Mouse (Mus musculus): ENCODE results near the gene Tgfb1i1. TPM values are rescaled to one million over a fixed set of nuclear protein-coding genes. Genes with fewer than 3 reads are reported as not detected.

Tgfb1i1 gene
- total RNA-seq, 2 experiments from 2014 or later = 1.3 to 2.2 TPM

- peak; percentile 72 for ATAC-seq (replicated peaks; ENCODE audit: low FRiP score, low TSS enrichment, poor library complexity, severe bottlenecking)
These were observed 35.2 kb downstream of the Tgfb1i1 start for GRCm38 (mm10) chr7:128281765-128282164.

GRCm38 (mm10) chr7:128282532-128283244 is 36.1 kb downstream of the Tgfb1i1 start:
- no peak for ATAC-seq (replicated peaks; ENCODE audit: low FRiP score, low TSS enrichment, poor library complexity, severe bottlenecking)

- ATAC-seq (replicated peaks; ENCODE audit: low FRiP score, low TSS enrichment, poor library complexity, severe bottlenecking) = no peak
These were observed 37.4 kb downstream of the Tgfb1i1 start for GRCm38 (mm10) chr7:128284047-128284446.

GRCm38 (mm10) chr7:128285060-128285459 is 38.4 kb downstream of the Tgfb1i1 start:
- ATAC-seq (replicated peaks; ENCODE audit: low FRiP score, low TSS enrichment, poor library complexity, severe bottlenecking) = no peak

GRCm38 (mm10) chr7:128288923-128289544 is 42.4 kb downstream of the Tgfb1i1 start:
- peak; percentile 94 for ATAC-seq (replicated peaks; ENCODE audit: low FRiP score, low TSS enrichment, poor library complexity, severe bottlenecking)

- ATAC-seq (replicated peaks; ENCODE audit: low FRiP score, low TSS enrichment, poor library complexity, severe bottlenecking) = no peak
These were observed 48.2 kb downstream of the Tgfb1i1 start for GRCm38 (mm10) chr7:128294785-128295184.

- peak; percentile 13; the same call in 1 of the 2 replicates for ATAC-seq (replicated peaks; ENCODE audit: low FRiP score, low TSS enrichment, poor library complexity, severe bottlenecking)
These were observed 49.9 kb downstream of the Tgfb1i1 start for GRCm38 (mm10) chr7:128296514-128296913.

- peak; percentile 32; the same call in 1 of the 2 replicates for ATAC-seq (replicated peaks; ENCODE audit: low FRiP score, low TSS enrichment, poor library complexity, severe bottlenecking)
These were observed 50.6 kb downstream of the Tgfb1i1 start for GRCm38 (mm10) chr7:128297291-128297616.

GRCm38 (mm10) chr7:128297617-128298480 is 51.2 kb downstream of the Tgfb1i1 start, which contains the start of gene BC017158:
Gene BC017158, minus strand, starts transcription at chr7:128298170.
- ATAC-seq (replicated peaks; ENCODE audit: low FRiP score, low TSS enrichment, poor library complexity, severe bottlenecking) = peak; percentile 59

GRCm38 (mm10) chr7:128298481-128299342 is 52.1 kb downstream of the Tgfb1i1 start:
- ATAC-seq (replicated peaks; ENCODE audit: low FRiP score, low TSS enrichment, poor library complexity, severe bottlenecking) = no peak

GRCm38 (mm10) chr7:128300952-128301351 is 54.3 kb downstream of the Tgfb1i1 start:
- no peak for ATAC-seq (replicated peaks; ENCODE audit: low FRiP score, low TSS enrichment, poor library complexity, severe bottlenecking)

GRCm38 (mm10) chr7:128302151-128302550 is 55.5 kb downstream of the Tgfb1i1 start:
- ATAC-seq (replicated peaks; ENCODE audit: low FRiP score, low TSS enrichment, poor library complexity, severe bottlenecking) = no peak

GRCm38 (mm10) chr7:128304198-128304597 is 57.6 kb downstream of the Tgfb1i1 start:
- ATAC-seq (replicated peaks; ENCODE audit: low FRiP score, low TSS enrichment, poor library complexity, severe bottlenecking) = no peak

GRCm38 (mm10) chr7:128304907-128305306 is 58.3 kb downstream of the Tgfb1i1 start:
- peak; percentile 66; the same call in 1 of the 2 replicates for ATAC-seq (replicated peaks; ENCODE audit: low FRiP score, low TSS enrichment, poor library complexity, severe bottlenecking)

Other genes with a start within 250 kb of the Tgfb1i1 start
- not detected in 2 replicates for gene Trim72, start 242.9 kb upstream of the Tgfb1i1 start, total RNA-seq (2014; fragmentation: Nextera tagmentation)
- gene Trim72, start 242.9 kb upstream of the Tgfb1i1 start, total RNA-seq (2017) = 0.52 TPM in 1 of 2 replicates, not detected in the other
- gene Itgam, start 184.2 kb upstream of the Tgfb1i1 start, total RNA-seq (2014; fragmentation: Nextera tagmentation) = 3.2 TPM in 1 of 2 replicates, not detected in the other
- 0.95 and 2.3 TPM in 2 replicates for gene Itgam, start 184.2 kb upstream of the Tgfb1i1 start, total RNA-seq (2017)
- not detected in 2 replicates for gene Gm49368, start 184.1 kb upstream of the Tgfb1i1 start, total RNA-seq (2014; fragmentation: Nextera tagmentation)
- gene Gm49368, start 184.1 kb upstream of the Tgfb1i1 start, total RNA-seq (2017) = not detected in 2 replicates
- 0.92 TPM in 1 of 2 replicates, not detected in the other for gene Itgax, start 117.3 kb upstream of the Tgfb1i1 start, total RNA-seq (2014; fragmentation: Nextera tagmentation)
- gene Itgax, start 117.3 kb upstream of the Tgfb1i1 start, total RNA-seq (2017) = 0.46 and 2.7 TPM in 2 replicates
- 0.11 TPM in 1 of 2 replicates, not detected in the other for gene Itgad, start 92.4 kb upstream of the Tgfb1i1 start, total RNA-seq (2014; fragmentation: Nextera tagmentation)
- gene Itgad, start 92.4 kb upstream of the Tgfb1i1 start, total RNA-seq (2017) = not detected in 2 replicates
- gene Cox6a2, start 40.4 kb upstream of the Tgfb1i1 start, total RNA-seq (2014; fragmentation: Nextera tagmentation) = 2.8 TPM in 1 of 2 replicates, not detected in the other
- not detected in 2 replicates for gene Cox6a2, start 40.4 kb upstream of the Tgfb1i1 start, total RNA-seq (2017)
- 15.3 and 18.1 TPM in 2 replicates for gene Armc5, start 9.5 kb upstream of the Tgfb1i1 start, total RNA-seq (2014; fragmentation: Nextera tagmentation)
- 9.2 and 9.8 TPM in 2 replicates for gene Armc5, start 9.5 kb upstream of the Tgfb1i1 start, total RNA-seq (2017)
- 2.1 and 3.8 TPM in 2 replicates for gene 9130023H24Rik, start 8.8 kb upstream of the Tgfb1i1 start, total RNA-seq (2014; fragmentation: Nextera tagmentation)
- gene 9130023H24Rik, start 8.8 kb upstream of the Tgfb1i1 start, total RNA-seq (2017) = 2.2 and 4.8 TPM in 2 replicates
- gene Slc5a2, start 18.8 kb downstream of the Tgfb1i1 start, total RNA-seq (2014; fragmentation: Nextera tagmentation) = 0.81 and 1.1 TPM in 2 replicates
- gene Slc5a2, start 18.8 kb downstream of the Tgfb1i1 start, total RNA-seq (2017) = 0.65 and 1.5 TPM in 2 replicates
- 82.5 and 95.0 TPM in 2 replicates for gene BC017158, start 51.4 kb downstream of the Tgfb1i1 start, total RNA-seq (2014; fragmentation: Nextera tagmentation)
- gene BC017158, start 51.4 kb downstream of the Tgfb1i1 start, total RNA-seq (2017) = 30.8 and 50.8 TPM in 2 replicates
- 152 and 177 TPM in 2 replicates for gene Rgs10, start 171.9 kb downstream of the Tgfb1i1 start, total RNA-seq (2014; fragmentation: Nextera tagmentation)
- gene Rgs10, start 171.9 kb downstream of the Tgfb1i1 start, total RNA-seq (2017) = 119 and 210 TPM in 2 replicates
- 189 and 238 TPM in 2 replicates for gene Tial1, start 214.9 kb downstream of the Tgfb1i1 start, total RNA-seq (2014; fragmentation: Nextera tagmentation)
- 50.6 and 67.8 TPM in 2 replicates for gene Tial1, start 214.9 kb downstream of the Tgfb1i1 start, total RNA-seq (2017)

Measured in megakaryocyte-erythroid progenitor cell, adult 5-6 weeks (primary cell).